Mouse (Mus musculus): Measurements from ENCODE around the gene Gm49661. TPM values are rescaled to one million over a fixed set of nuclear protein-coding genes. Genes with fewer than 3 reads are reported as not detected.
A peak's percentile ranks its signal among the peaks of the same experiment; 100 is the strongest.

Gm49661 gene
- polyA plus RNA-seq (2016; fragmentation: Nextera tagmentation; extraction: Ambion mirVana) = not detected in 2 replicates

DNA sequence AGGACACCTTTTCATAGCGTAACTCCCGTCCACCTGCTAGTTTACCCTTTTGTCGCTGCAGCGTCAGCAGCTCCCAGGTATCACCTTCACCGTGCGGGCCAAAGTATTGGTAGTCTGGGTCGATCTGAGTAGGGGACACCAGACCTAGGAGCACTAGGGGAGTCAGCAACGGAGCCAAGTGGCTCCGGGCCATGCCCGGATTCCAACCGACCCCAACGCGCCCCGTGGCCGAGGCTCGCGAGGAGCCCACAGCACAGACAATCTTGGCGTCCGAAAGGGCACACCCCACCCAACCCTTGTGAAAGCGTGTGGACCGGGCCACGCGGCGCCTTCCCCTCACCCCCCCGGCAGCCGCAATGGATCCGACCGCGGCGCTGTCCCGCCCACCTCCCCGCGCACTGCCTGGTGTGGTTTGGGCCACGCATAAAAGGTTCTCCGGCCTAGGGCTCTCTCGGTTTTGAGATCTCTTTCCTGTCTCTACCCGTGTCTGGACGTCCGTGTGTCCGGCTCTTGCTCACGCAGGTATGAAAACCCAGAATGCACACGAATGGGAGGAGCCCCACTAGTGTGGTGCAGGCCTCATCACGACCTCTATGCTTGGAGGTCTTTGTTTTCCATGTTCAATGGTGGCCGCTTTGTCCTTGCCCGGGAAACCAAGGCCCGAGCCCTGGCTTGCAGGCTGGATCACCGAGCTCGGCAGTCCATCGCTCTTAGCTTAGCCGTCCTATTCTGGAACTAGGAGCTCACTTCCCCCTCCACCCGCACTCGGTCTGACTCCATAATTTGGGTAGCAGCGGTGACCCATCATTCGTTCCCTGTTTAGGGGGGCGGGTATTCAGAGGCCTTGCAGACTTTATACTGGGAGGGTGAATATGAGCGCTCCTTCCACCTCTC is at the start of gene Gm49661, which contains the start of the genes Prdx2 and Rnaseh2a:
TSS of gene Gm49661 (minus strand) at position 193 of the 894 bp plus-strand sequence.
TSS of gene Prdx2 (plus strand) at position 347 of the 894 bp plus-strand sequence.
TSS of gene Rnaseh2a (minus strand) at position 527 of the 894 bp plus-strand sequence.
- Histone ChIP-seq H3K27me3 (no peaks in the 10 kb centered on the region), H3K27ac (peak within 1 kb of the TSS; percentile 89), H3K4me1 (replicated peaks) (peaks cover 31% of the 10 kb centered on the region), H3K9me3 (no peaks in the 10 kb centered on the region), H3K36me3 (peaks cover 36% of the 10 kb centered on the region), H3K4me2 (peak within 1 kb of the TSS; percentile 90), H3K4me3 (replicated peaks) (peak within 1 kb of the TSS; percentile 80), H3K9ac (replicated peaks) (peak within 1 kb of the TSS; percentile 92)
- peak; percentile 60 for ATAC-seq (ENCODE audit: insufficient number of reproducible peaks, insufficient read depth, low FRiP score, low TSS enrichment, low read depth)
- WGBS = under 1% methylated on average over 56 of the region's 56 CpGs

DNA sequence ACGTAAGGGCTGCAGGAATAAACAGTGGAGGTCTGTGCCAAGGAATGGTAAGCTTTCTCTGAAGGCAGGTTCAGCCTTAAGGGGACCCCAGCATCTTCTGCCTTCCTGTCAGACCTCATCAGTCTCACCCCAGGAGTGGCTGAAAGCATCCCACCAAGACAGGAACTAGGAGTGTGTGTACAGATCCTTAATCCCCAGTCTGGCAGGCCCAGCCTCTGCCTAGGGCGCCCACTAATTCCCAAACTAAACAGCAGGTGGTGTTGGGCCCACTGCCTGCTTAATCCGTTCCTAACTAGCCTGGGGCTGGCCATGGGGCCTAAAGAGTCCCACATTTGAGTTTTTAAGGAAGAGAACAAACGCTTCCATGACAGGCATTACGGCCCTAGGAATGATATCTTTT is 48.0 kb upstream of the Gm49661 start:
- Histone ChIP-seq H3K4me1 (replicated peaks) (peaks cover 5% of the 10 kb centered on the region; the same call in 1 of the 2 replicates), H3K9me3 (no peaks in the 10 kb centered on the region), H3K27ac (no peak overlapping the region), H3K27me3 (peaks cover 28% of the 10 kb centered on the region), H3K36me3 (peaks cover 52% of the 10 kb centered on the region), H3K9ac (replicated peaks) (no peak overlapping the region), H3K4me3 (replicated peaks) (no peak overlapping the region), H3K4me2 (no peak overlapping the region)
- ATAC-seq (ENCODE audit: insufficient number of reproducible peaks, insufficient read depth, low FRiP score, low TSS enrichment, low read depth) = no peak
- WGBS = 61% methylated on average over 5 of the region's 5 CpGs

DNA sequence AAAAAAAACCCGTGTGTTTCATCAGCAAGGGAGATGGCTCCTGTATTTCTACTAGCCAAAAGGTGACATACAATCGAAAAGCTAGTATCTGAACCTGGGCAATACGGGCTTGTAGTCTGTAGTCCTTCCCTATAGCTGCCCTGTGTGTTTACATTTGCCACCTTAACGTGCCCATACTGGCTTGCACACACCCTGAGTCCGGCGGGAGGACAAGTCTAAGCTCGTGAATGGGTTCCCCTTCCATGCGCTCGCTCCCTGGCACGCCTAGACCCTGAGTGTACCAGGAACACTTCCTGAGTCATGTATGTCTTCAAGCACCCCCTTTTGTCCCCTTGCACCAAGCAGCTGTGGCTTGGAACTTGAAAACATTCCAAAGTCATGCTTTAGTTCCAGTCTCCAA is 47.5 kb upstream of the Gm49661 start:
- no peak overlapping the region for H3K4me2 ChIP-seq
- H3K9ac ChIP-seq (replicated peaks) = no peak overlapping the region
- peaks cover 33% of the 10 kb centered on the region for H3K27me3 ChIP-seq
- peaks cover 47% of the 10 kb centered on the region for H3K36me3 ChIP-seq
- no peak overlapping the region for H3K4me3 ChIP-seq (replicated peaks)
- no peak for ATAC-seq (ENCODE audit: insufficient number of reproducible peaks, insufficient read depth, low FRiP score, low TSS enrichment, low read depth)
- H3K9me3 ChIP-seq = no peaks in the 10 kb centered on the region
- H3K4me1 ChIP-seq (replicated peaks) = peaks cover 5% of the 10 kb centered on the region; the same call in 1 of the 2 replicates
- 67% methylated on average over 10 of the region's 10 CpGs for WGBS
- H3K27ac ChIP-seq = no peak overlapping the region

DNA sequence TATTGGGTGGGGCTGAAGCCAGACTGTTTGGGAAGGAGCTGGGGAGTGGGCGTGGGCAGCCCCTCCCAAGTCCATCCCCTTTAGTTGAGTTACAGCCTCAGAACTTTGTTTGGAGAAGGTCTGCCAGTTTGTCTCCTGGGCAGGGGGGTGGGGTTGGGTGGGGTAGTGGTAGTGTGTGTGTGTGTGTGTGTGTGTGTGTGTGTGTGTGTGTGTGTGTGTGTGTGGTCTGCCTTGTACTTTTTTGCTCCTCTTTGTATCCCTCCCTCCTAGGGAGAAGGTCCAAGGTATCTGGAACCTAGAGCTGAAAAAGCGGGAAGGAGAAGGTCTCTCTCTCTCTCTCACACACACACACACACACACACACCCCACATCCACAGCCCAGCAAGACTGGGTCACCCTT is 45.2 kb upstream of the Gm49661 start, which contains the start of gene Best2:
TSS of gene Best2 (minus strand) at position 101 of the 400 bp plus-strand sequence.
- H3K4me2 ChIP-seq = peak within 1 kb of the TSS; percentile 56
- peaks cover 53% of the 10 kb centered on the region for H3K27me3 ChIP-seq
- H3K9ac ChIP-seq (replicated peaks) = peak within 1 kb of the TSS; percentile 44; the same call in 1 of the 2 replicates
- no peak for ATAC-seq (ENCODE audit: insufficient number of reproducible peaks, insufficient read depth, low FRiP score, low TSS enrichment, low read depth)
- WGBS = 38% methylated on average over 1 of the region's 2 CpGs
- H3K27ac ChIP-seq = no peak within 1 kb of the TSS
- peak within 1 kb of the TSS; percentile 32 for H3K4me3 ChIP-seq (replicated peaks)
- no peaks in the 10 kb centered on the region for H3K9me3 ChIP-seq
- peaks cover 5% of the 10 kb centered on the region; the same call in 1 of the 2 replicates for H3K4me1 ChIP-seq (replicated peaks)
- H3K36me3 ChIP-seq = peaks cover 25% of the 10 kb centered on the region

DNA sequence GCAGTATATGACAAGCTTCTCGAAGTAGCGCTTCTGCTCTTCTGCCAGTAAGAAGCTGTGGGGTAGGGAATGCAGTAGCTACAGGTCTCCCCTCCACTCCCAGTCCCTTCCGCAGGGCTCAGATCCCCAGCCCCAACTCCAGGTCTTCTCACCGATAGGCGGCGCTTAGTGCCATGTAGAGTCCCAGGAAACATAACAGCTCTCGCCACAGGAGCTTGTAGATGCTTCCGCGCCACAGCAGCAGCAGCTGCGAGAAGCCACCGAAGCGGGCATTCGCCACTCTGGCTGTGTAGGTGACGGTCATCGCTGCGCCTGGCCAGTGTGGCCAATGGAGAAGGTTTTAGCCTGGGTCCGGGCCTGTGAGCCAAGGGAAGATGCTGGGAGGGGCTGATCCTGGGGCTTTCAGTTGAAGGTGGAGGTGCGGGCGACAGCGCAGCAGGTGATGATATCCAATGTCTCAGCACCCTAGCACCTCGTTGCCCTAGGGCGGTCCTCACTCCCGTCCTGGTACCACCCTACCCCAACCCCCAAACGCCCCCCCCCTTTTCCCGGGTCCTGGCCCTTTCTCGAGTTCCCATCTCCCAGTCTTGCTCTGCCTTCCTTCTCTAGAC is 44.1 kb upstream of the Gm49661 start:
- peak overlapping the region; percentile 44; the same call in 1 of the 2 replicates for H3K9ac ChIP-seq (replicated peaks)
- H3K4me3 ChIP-seq (replicated peaks) = peak overlapping the region; percentile 32
- 6% methylated on average over 25 of the region's 26 CpGs for WGBS
- no peak overlapping the region for H3K27ac ChIP-seq
- 0 out of 2 replicates have a peak, but pooled peaks cover 3% of the 10 kb centered on the region for H3K9me3 ChIP-seq
- no peak for ATAC-seq (ENCODE audit: insufficient number of reproducible peaks, insufficient read depth, low FRiP score, low TSS enrichment, low read depth)
- peak overlapping the region; percentile 56 for H3K4me2 ChIP-seq
- H3K27me3 ChIP-seq = peaks cover 64% of the 10 kb centered on the region
- peaks cover 14% of the 10 kb centered on the region for H3K36me3 ChIP-seq
- peaks cover 5% of the 10 kb centered on the region; the same call in 1 of the 2 replicates for H3K4me1 ChIP-seq (replicated peaks)

DNA sequence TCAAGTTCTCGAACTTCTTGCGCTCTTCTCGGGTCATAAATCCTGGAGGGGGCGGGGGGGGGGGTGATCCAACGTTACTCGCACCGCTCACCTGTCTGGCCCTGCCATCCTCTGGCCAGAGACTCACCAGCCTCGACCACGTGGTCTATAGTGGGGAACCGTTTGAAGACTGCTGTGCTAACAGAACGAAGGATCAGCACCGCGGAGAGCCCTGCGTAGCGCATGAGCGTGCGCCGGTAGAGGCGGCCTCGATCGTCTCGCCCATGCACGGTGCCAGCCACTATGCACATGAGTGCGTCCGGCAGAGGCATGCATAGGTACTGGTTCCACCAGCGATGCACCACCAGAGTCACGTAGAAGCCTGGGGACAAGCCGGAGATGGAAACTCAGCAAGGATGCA is 42.0 kb upstream of the Gm49661 start:
- Histone ChIP-seq H3K4me1 (replicated peaks) (peaks cover 5% of the 10 kb centered on the region), H3K4me2 (no peak overlapping the region), H3K36me3 (no peaks in the 10 kb centered on the region), H3K9ac (replicated peaks) (no peak overlapping the region), H3K27ac (no peak overlapping the region), H3K4me3 (replicated peaks) (no peak overlapping the region), H3K27me3 (peaks cover 82% of the 10 kb centered on the region), H3K9me3 (0 out of 2 replicates have a peak, but pooled peaks cover 3% of the 10 kb centered on the region)
- 13% methylated on average over 28 of the region's 28 CpGs for WGBS
- ATAC-seq (ENCODE audit: insufficient number of reproducible peaks, insufficient read depth, low FRiP score, low TSS enrichment, low read depth) = no peak

DNA sequence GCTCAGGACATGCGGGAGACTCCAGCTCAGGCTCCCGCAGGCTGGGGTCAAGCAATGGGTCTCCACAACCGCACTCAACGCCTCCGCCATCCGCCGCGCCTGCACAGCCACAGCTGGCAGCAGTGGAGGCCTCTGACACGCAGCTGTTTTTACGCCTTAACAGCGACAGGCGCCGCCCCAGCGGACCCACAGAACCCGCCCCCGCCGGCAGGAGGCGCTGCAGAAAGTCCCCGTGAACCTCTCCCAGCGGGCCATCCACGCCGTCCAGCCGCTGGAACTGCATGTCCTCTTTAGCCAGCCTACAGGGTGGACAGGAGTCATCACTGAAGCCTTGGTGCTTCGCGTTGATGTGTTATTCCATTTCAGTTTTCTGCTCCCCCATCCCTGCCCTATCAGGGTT is 38.5 kb upstream of the Gm49661 start:
- Histone ChIP-seq H3K4me1 (replicated peaks) (no peaks in the 10 kb centered on the region; the same call in 1 of the 2 replicates), H3K27ac (no peak overlapping the region), H3K4me3 (replicated peaks) (no peak overlapping the region), H3K9me3 (0 out of 2 replicates have a peak, but pooled peaks cover 3% of the 10 kb centered on the region), H3K36me3 (0 out of 2 replicates have a peak, but pooled peaks cover 2% of the 10 kb centered on the region), H3K9ac (replicated peaks) (no peak overlapping the region), H3K4me2 (no peak overlapping the region), H3K27me3 (peaks cover 59% of the 10 kb centered on the region)
- 9% methylated on average over 25 of the region's 25 CpGs for WGBS
- ATAC-seq (ENCODE audit: insufficient number of reproducible peaks, insufficient read depth, low FRiP score, low TSS enrichment, low read depth) = no peak

DNA sequence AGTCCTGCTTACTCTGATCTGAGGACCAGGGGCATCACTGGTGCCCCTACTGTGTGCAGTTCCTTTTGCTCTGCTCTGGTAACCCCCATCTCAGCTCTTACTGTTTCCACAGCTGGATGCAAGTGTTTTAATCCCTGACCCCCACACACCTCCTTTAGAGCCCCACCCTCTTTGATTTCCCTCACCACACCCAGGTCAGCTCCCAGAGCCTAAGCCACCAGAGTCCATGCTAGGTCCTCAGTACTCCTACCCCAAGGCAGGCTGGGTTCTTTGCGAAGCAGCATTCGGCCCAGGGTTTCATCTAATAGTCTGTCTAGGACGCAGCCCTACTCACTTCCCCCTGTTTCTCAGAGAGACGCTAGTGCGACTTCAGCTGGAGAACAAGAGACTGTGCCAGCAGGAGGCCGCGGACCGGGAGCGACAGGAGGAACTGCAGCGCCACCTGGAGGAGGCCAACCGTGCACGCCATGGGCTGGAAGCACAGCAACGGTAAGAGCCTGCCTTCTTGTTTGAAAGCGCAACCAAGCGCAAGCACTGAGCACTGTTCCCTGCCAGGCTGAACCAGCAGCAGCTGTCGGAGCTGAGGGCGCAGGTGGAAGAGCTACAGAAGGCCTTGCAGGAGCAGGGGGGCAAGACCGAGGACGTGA is 28.5 kb upstream of the Gm49661 start:
- peak; percentile 30; the same call in 1 of the 2 replicates for ATAC-seq (ENCODE audit: insufficient number of reproducible peaks, insufficient read depth, low FRiP score, low TSS enrichment, low read depth)
- peaks cover 41% of the 10 kb centered on the region for H3K27me3 ChIP-seq
- H3K4me3 ChIP-seq (replicated peaks) = peak overlapping the region; percentile 2; the same call in 1 of the 2 replicates
- H3K4me1 ChIP-seq (replicated peaks) = peaks cover 8% of the 10 kb centered on the region
- peak overlapping the region; percentile 39 for H3K4me2 ChIP-seq
- WGBS = 7% methylated on average over 19 of the region's 19 CpGs
- H3K36me3 ChIP-seq = peaks cover 8% of the 10 kb centered on the region; the same call in 1 of the 2 replicates
- no peak overlapping the region for H3K27ac ChIP-seq
- no peaks in the 10 kb centered on the region for H3K9me3 ChIP-seq
- H3K9ac ChIP-seq (replicated peaks) = peak overlapping the region; percentile 44; the same call in 1 of the 2 replicates

DNA sequence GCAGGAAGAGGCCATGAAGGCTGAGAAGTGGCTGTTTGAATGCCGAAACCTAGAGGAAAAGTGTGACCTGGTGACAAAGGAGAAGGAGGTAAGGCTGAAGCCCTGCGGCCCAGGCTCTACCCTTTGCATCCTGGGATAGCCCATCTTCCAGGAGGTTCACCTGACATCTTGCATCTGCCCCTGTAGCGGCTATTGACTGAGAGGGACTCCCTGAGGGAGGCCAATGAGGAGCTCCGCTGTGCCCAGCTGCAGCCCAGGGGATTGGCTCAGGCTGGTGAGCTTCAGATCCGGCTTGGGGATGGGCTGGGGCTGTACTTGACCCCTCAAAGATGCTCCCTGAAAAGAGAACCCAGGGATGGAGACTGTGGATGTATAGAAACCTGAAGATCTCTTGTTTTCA is 27.7 kb upstream of the Gm49661 start:
- Histone ChIP-seq H3K27me3 (peaks cover 41% of the 10 kb centered on the region), H3K9me3 (no peaks in the 10 kb centered on the region), H3K27ac (no peak overlapping the region), H3K4me2 (no peak overlapping the region), H3K4me1 (replicated peaks) (peaks cover 8% of the 10 kb centered on the region), H3K9ac (replicated peaks) (no peak overlapping the region), H3K36me3 (peaks cover 4% of the 10 kb centered on the region; the same call in 1 of the 2 replicates), H3K4me3 (replicated peaks) (no peak overlapping the region)
- no peak for ATAC-seq (ENCODE audit: insufficient number of reproducible peaks, insufficient read depth, low FRiP score, low TSS enrichment, low read depth)
- WGBS = 79% methylated on average over 5 of the region's 5 CpGs

DNA sequence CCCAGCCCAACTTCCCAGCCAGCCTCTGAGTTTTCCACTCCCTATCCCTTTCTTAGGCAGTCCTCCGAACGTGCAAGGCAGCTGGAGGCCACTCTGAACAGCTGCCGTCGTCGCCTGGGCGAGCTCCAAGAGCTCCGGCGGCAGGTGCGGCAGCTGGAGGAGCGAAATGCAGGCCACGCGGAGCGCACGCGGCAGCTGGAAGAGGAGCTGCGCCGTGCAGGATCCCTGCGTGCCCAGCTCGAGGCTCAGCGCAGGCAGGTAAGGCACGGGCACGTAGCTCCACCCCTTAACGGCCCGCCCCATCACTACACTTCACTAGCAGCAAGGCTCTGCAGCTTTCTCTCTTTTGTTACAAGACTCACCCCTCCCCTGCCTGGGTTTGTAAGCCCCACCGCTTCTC is 26.4 kb upstream of the Gm49661 start:
- H3K27me3 ChIP-seq = peaks cover 41% of the 10 kb centered on the region
- H3K9me3 ChIP-seq = no peaks in the 10 kb centered on the region
- H3K36me3 ChIP-seq = peaks cover 4% of the 10 kb centered on the region; the same call in 1 of the 2 replicates
- H3K4me2 ChIP-seq = 0 out of 2 replicates have a peak overlapping the region, but pooled peaks have one; percentile 11
- no peak overlapping the region for H3K27ac ChIP-seq
- peak overlapping the region; percentile 11; the same call in 1 of the 2 replicates for H3K4me3 ChIP-seq (replicated peaks)
- H3K9ac ChIP-seq (replicated peaks) = no peak overlapping the region; the same call in 1 of the 2 replicates
- 21% methylated on average over 25 of the region's 25 CpGs for WGBS
- peaks cover 14% of the 10 kb centered on the region for H3K4me1 ChIP-seq (replicated peaks)
- ATAC-seq (ENCODE audit: insufficient number of reproducible peaks, insufficient read depth, low FRiP score, low TSS enrichment, low read depth) = no peak
